Mouse (Mus musculus) midbrain, embryonic 14.5 days (tissue): ENCODE results near the gene Nanos2. TPM values are rescaled to one million over a fixed set of nuclear protein-coding genes. Genes with fewer than 3 reads are reported as not detected.

ENCODE experiments used
- ATAC-seq: fragments of 200-750 bp; cut with Nextera tagmentation; 2 replicates; pipeline ENCODE4 v1.8.0; 2017; ENCODE audit warnings: moderate number of reproducible peaks, moderate library complexity; ENCODE audit not compliant: low FRiP score, low TSS enrichment
- DNase-seq: peaks from one replicate; pipeline ENCODE4 v3.0.0-alpha.2; 2015
- H3K27ac ChIP-seq: fragments of 300-500 bp; sonication (generic); replicated peaks from 2 replicates; pipeline ENCODE4 v1.5.1; 2014; ENCODE audit warnings: mild to moderate bottlenecking, low read depth, low read length, moderate library complexity
- H3K27me3 ChIP-seq: fragments of 300-500 bp; sonication (generic); 2 replicates; pipeline ENCODE4 v1.6.1; 2014; ENCODE audit warnings: low read length, control low read depth, mixed read lengths; ENCODE audit not compliant: control insufficient read depth, insufficient read depth
- H3K36me3 ChIP-seq: fragments of 300-500 bp; sonication (generic); 2 replicates; pipeline ENCODE4 v1.6.1; 2014; ENCODE audit warnings: low read length, control low read depth; ENCODE audit not compliant: control insufficient read depth, insufficient read depth
- H3K4me1 ChIP-seq: fragments of 300-500 bp; sonication (generic); 2 replicates; pipeline ENCODE4 v1.6.1; 2014; ENCODE audit warnings: mild to moderate bottlenecking, antibody characterized with exemption, low read length, control low read depth; ENCODE audit not compliant: control insufficient read depth, insufficient read depth
- H3K4me2 ChIP-seq: fragments of 300-500 bp; sonication (generic); 2 replicates; pipeline ENCODE4 v1.6.1; 2014; ENCODE audit warnings: mild to moderate bottlenecking, low read length, moderate library complexity
- H3K4me3 ChIP-seq: fragments of 300-500 bp; sonication (generic); replicated peaks from 2 replicates; pipeline ENCODE4 v1.5.1; 2014; ENCODE audit warnings: low read depth, low read length
- H3K9ac ChIP-seq: fragments of 300-500 bp; sonication (generic); replicated peaks from 2 replicates; pipeline ENCODE4 v1.6.1; 2014; ENCODE audit warnings: mild to moderate bottlenecking, low read length, moderate library complexity
- H3K9me3 ChIP-seq: fragments of 300-500 bp; sonication (generic); 2 replicates; pipeline ENCODE4 v1.6.1; 2016; ENCODE audit warnings: low read length, control low read depth, mixed read lengths; ENCODE audit not compliant: control insufficient read depth
- WGBS: fragments of 180-500 bp; shearing (Covaris S2); extraction: QIAGEN DNeasy Blood & Tissue Kit; methylation state at CpG from one replicate; pipeline ENCODE4 v1.1.7; 2014; 5-methylcytosine and 5-hydroxymethylcytosine counted together
- polyA plus RNA-seq: library from polyadenylated mRNA; unstranded; fragments of >200 nt; fragmentation: Nextera tagmentation; extraction: Ambion mirVana; gene quantifications from 2 replicates; pipeline ENCODE4 v1.2.1, GENCODE M21; 2014

Nanos2 gene
- polyA plus RNA-seq, 1 experiment from 2014 or later: 0.58 TPM

- ATAC-seq: no peak
- no peak for DNase-seq
- no peak overlapping the region for H3K27ac ChIP-seq
- WGBS: 87% methylated on average over 7 of the region's 7 CpGs
- H3K4me1 ChIP-seq: no peaks in the 10 kb centered on the region
- H3K27me3 ChIP-seq: peaks cover 15% of the 10 kb centered on the region
- no peak overlapping the region for H3K4me3 ChIP-seq
- no peak overlapping the region for H3K9ac ChIP-seq
- H3K9me3 ChIP-seq: no peaks in the 10 kb centered on the region
- no peak overlapping the region for H3K4me2 ChIP-seq
- no peaks in the 10 kb centered on the region for H3K36me3 ChIP-seq
Observed at GRCm38 (mm10) chr7:19017909-19018308, 30.7 kb downstream of the Nanos2 start.

GRCm38 (mm10) chr7:19021048-19021447 is 33.8 kb downstream of the Nanos2 start:
- Histone ChIP-seq H3K9me3 (no peaks in the 10 kb centered on the region), H3K4me1 (peaks cover 10% of the 10 kb centered on the region; the same call in 1 of the 2 replicates), H3K9ac (no peak overlapping the region), H3K27me3 (peaks cover 24% of the 10 kb centered on the region), H3K36me3 (no peaks in the 10 kb centered on the region), H3K4me3 (no peak overlapping the region), H3K27ac (no peak overlapping the region), H3K4me2 (no peak overlapping the region)
- ATAC-seq (no peak), DNase-seq (no peak)
- 28% methylated on average over 8 of the region's 8 CpGs for WGBS

- H3K4me1 ChIP-seq: peaks cover 10% of the 10 kb centered on the region; the same call in 1 of the 2 replicates
- no peak overlapping the region for H3K9ac ChIP-seq
- H3K27ac ChIP-seq: no peak overlapping the region
- peaks cover 24% of the 10 kb centered on the region for H3K27me3 ChIP-seq
- WGBS: 60% methylated on average over 18 of the region's 18 CpGs
- ATAC-seq (no peak), DNase-seq (no peak)
- no peaks in the 10 kb centered on the region for H3K9me3 ChIP-seq
- H3K36me3 ChIP-seq: no peaks in the 10 kb centered on the region
- no peak overlapping the region for H3K4me2 ChIP-seq
- H3K4me3 ChIP-seq: no peak overlapping the region
Observed at GRCm38 (mm10) chr7:19022189-19022958, 35.2 kb downstream of the Nanos2 start.

GRCm38 (mm10) chr7:19023357-19023814 is 36.2 kb downstream of the Nanos2 start, which contains the start of gene Foxa3:
Gene Foxa3 (minus strand): TSS chr7:19023538.
- Histone ChIP-seq H3K9me3 (no peaks in the 10 kb centered on the region), H3K9ac (peak within 1 kb of the TSS; percentile 87), H3K4me1 (peaks cover 10% of the 10 kb centered on the region; the same call in 1 of the 2 replicates), H3K4me2 (peak within 1 kb of the TSS; percentile 90), H3K27me3 (peaks cover 24% of the 10 kb centered on the region), H3K36me3 (no peaks in the 10 kb centered on the region), H3K4me3 (peak within 1 kb of the TSS; percentile 82), H3K27ac (peak within 1 kb of the TSS; percentile 67)
- ATAC-seq (0 out of 2 replicates have a peak, but pooled peaks have one; percentile 12), DNase-seq (no peak)
- WGBS: 4% methylated on average over 29 of the region's 30 CpGs

- peak within 1 kb of the TSS; percentile 87 for H3K9ac ChIP-seq
- H3K27me3 ChIP-seq: peaks cover 24% of the 10 kb centered on the region
- peaks cover 10% of the 10 kb centered on the region; the same call in 1 of the 2 replicates for H3K4me1 ChIP-seq
- ATAC-seq (peak; percentile 96), DNase-seq (peak; percentile 99)
- peak within 1 kb of the TSS; percentile 67 for H3K27ac ChIP-seq
- peak within 1 kb of the TSS; percentile 90 for H3K4me2 ChIP-seq
- H3K9me3 ChIP-seq: no peaks in the 10 kb centered on the region
- H3K36me3 ChIP-seq: peaks cover 5% of the 10 kb centered on the region
- peak within 1 kb of the TSS; percentile 82 for H3K4me3 ChIP-seq
- under 1% methylated on average over 50 of the region's 50 CpGs for WGBS
Observed at GRCm38 (mm10) chr7:19024096-19024506, 36.9 kb downstream of the Nanos2 start, which contains the start of gene Sympk. Gene Sympk (plus strand): TSS chr7:19024377.

- H3K4me1 ChIP-seq: peaks cover 10% of the 10 kb centered on the region; the same call in 1 of the 2 replicates
- peak overlapping the region; percentile 90 for H3K4me2 ChIP-seq
- peak overlapping the region; percentile 87 for H3K9ac ChIP-seq
- DNase-seq (no peak), ATAC-seq (peak; percentile 53)
- WGBS: 3% methylated on average over 36 of the region's 36 CpGs
- peak overlapping the region; percentile 82 for H3K4me3 ChIP-seq
- peaks cover 11% of the 10 kb centered on the region for H3K36me3 ChIP-seq
- peaks cover 24% of the 10 kb centered on the region for H3K27me3 ChIP-seq
- peak overlapping the region; percentile 67 for H3K27ac ChIP-seq
- H3K9me3 ChIP-seq: no peaks in the 10 kb centered on the region
Observed at GRCm38 (mm10) chr7:19024581-19025255, 37.5 kb downstream of the Nanos2 start.

- Histone ChIP-seq H3K27ac (no peak overlapping the region), H3K4me1 (peaks cover 10% of the 10 kb centered on the region; the same call in 1 of the 2 replicates), H3K4me2 (no peak overlapping the region), H3K36me3 (peaks cover 41% of the 10 kb centered on the region), H3K4me3 (no peak overlapping the region), H3K9ac (no peak overlapping the region), H3K9me3 (no peaks in the 10 kb centered on the region), H3K27me3 (peaks cover 7% of the 10 kb centered on the region)
- no peak for ATAC-seq
- no peak for DNase-seq
Observed at GRCm38 (mm10) chr7:19028067-19028466, 40.9 kb downstream of the Nanos2 start.

GRCm38 (mm10) chr7:19029084-19029653 is 42.0 kb downstream of the Nanos2 start:
- no peak overlapping the region for H3K27ac ChIP-seq
- peaks cover 49% of the 10 kb centered on the region for H3K36me3 ChIP-seq
- H3K4me3 ChIP-seq: no peak overlapping the region
- no peak overlapping the region for H3K4me2 ChIP-seq
- H3K4me1 ChIP-seq: peaks cover 10% of the 10 kb centered on the region; the same call in 1 of the 2 replicates
- H3K27me3 ChIP-seq: no peaks in the 10 kb centered on the region
- H3K9me3 ChIP-seq: no peaks in the 10 kb centered on the region
- no peak overlapping the region for H3K9ac ChIP-seq
- DNase-seq: peak; percentile 79
- 58% methylated on average over 6 of the region's 6 CpGs for WGBS
- ATAC-seq: peak; percentile 54; the same call in 1 of the 2 replicates
